Comparison of ENCODE assay signal across 8 mouse cellular contexts in genomic region chr13:43503395-43503850, GRCm38 (mm10). TPM values are rescaled to one million over a fixed set of nuclear protein-coding genes. Genes with fewer than 3 reads are reported as not detected.
DNase-seq lines count a peak whose midpoint lies in the region; ATAC-seq lines count a peak whose summit lies in the region.

No protein-coding gene starts in this region.

- H3K36me3 ChIP-seq in embryonic facial prominence, embryonic 13.5 days: no peaks in the 10 kb centered on the region
- H3K36me3 ChIP-seq in hindbrain, embryonic 13.5 days: no peaks in the 10 kb centered on the region
- H3K36me3 ChIP-seq in limb, embryonic 15.5 days: no peaks in the 10 kb centered on the region
- no peaks in the 10 kb centered on the region for H3K36me3 ChIP-seq in midbrain, embryonic 14.5 days (ENCODE audit: control insufficient read depth, insufficient read depth, low read length)

- H3K9ac ChIP-seq in embryonic facial prominence, embryonic 13.5 days: peak overlapping the region; percentile 63
- peak overlapping the region; percentile 62 for H3K9ac ChIP-seq in hindbrain, embryonic 13.5 days
- peak overlapping the region; percentile 23; the same call in 1 of the 2 replicates for H3K9ac ChIP-seq in limb, embryonic 15.5 days
- peak overlapping the region; percentile 47 for H3K9ac ChIP-seq in midbrain, embryonic 14.5 days (replicated peaks; ENCODE audit: low read length)

- peaks cover 17% of the 10 kb centered on the region for H3K4me1 ChIP-seq in embryonic facial prominence, embryonic 13.5 days
- peaks cover 16% of the 10 kb centered on the region for H3K4me1 ChIP-seq in hindbrain, embryonic 13.5 days (replicated peaks)
- peaks cover 11% of the 10 kb centered on the region for H3K4me1 ChIP-seq in limb, embryonic 15.5 days
- peaks cover 14% of the 10 kb centered on the region for H3K4me1 ChIP-seq in midbrain, embryonic 14.5 days (ENCODE audit: control insufficient read depth, insufficient read depth, low read length)

- ATAC-seq in embryonic facial prominence, embryonic 13.5 days (ENCODE audit: insufficient number of reproducible peaks, insufficient read depth, low FRiP score, low TSS enrichment, low read depth): 0 out of 2 replicates have a peak, but pooled peaks have one; percentile 37
- peak; percentile 81 for ATAC-seq in hindbrain, embryonic 13.5 days (ENCODE audit: low FRiP score)
- no peak for ATAC-seq in limb, embryonic 15.5 days (ENCODE audit: insufficient number of reproducible peaks, low FRiP score, low TSS enrichment, low read depth)
- ATAC-seq in midbrain, embryonic 14.5 days (ENCODE audit: low FRiP score, low TSS enrichment): peak; percentile 43; the same call in 1 of the 2 replicates

- H3K4me3 ChIP-seq in embryonic facial prominence, embryonic 13.5 days: peak overlapping the region; percentile 33
- peak overlapping the region; percentile 24 for H3K4me3 ChIP-seq in hindbrain, embryonic 13.5 days
- H3K4me3 ChIP-seq in limb, embryonic 15.5 days: peak overlapping the region; percentile 31
- peak overlapping the region; percentile 21 for H3K4me3 ChIP-seq in midbrain, embryonic 14.5 days (replicated peaks; ENCODE audit: low read depth, low read length)

- peak overlapping the region; percentile 66 for H3K4me2 ChIP-seq in embryonic facial prominence, embryonic 13.5 days
- peak overlapping the region; percentile 55 for H3K4me2 ChIP-seq in hindbrain, embryonic 13.5 days
- peak overlapping the region; percentile 52 for H3K4me2 ChIP-seq in limb, embryonic 15.5 days
- H3K4me2 ChIP-seq in midbrain, embryonic 14.5 days (ENCODE audit: low read length): peak overlapping the region; percentile 54

- no peaks in the 10 kb centered on the region for H3K9me3 ChIP-seq in embryonic facial prominence, embryonic 13.5 days
- H3K9me3 ChIP-seq in hindbrain, embryonic 13.5 days: no peaks in the 10 kb centered on the region
- no peaks in the 10 kb centered on the region for H3K9me3 ChIP-seq in limb, embryonic 15.5 days
- no peaks in the 10 kb centered on the region for H3K9me3 ChIP-seq in midbrain, embryonic 14.5 days (ENCODE audit: control insufficient read depth, low read length)

- peak; percentile 43 for DNase-seq in ovary, postnatal 36 days (ENCODE audit: low spot score)
- DNase-seq in ovary, adult 18-20 months (ENCODE audit: low spot score): no peak
- DNase-seq in midbrain, embryonic 14.5 days: peak; percentile 80
- DNase-seq in thymus, postnatal 10 days (ENCODE audit: low spot score in 2 of 2): peak; percentile 34 to 35
- no peak for DNase-seq in right cerebral cortex, adult 18-20 months

- peak overlapping the region; percentile 62; the same call in 1 of the 2 replicates for H3K27ac ChIP-seq in embryonic facial prominence, embryonic 13.5 days
- peak overlapping the region; percentile 87 for H3K27ac ChIP-seq in hindbrain, embryonic 13.5 days
- H3K27ac ChIP-seq in limb, embryonic 15.5 days: no peak overlapping the region; the same call in 1 of the 2 replicates
- peak overlapping the region; percentile 81 for H3K27ac ChIP-seq in midbrain, embryonic 14.5 days (replicated peaks; ENCODE audit: low read depth, low read length)

- WGBS in embryonic facial prominence, embryonic 13.5 days: 1% methylated on average over 19 of the region's 19 CpGs
- WGBS in hindbrain, embryonic 13.5 days: 1% methylated on average over 19 of the region's 19 CpGs
- 4% methylated on average over 19 of the region's 19 CpGs for WGBS in limb, embryonic 15.5 days
- under 1% methylated on average over 19 of the region's 19 CpGs for WGBS in midbrain, embryonic 14.5 days

- H3K27me3 ChIP-seq in embryonic facial prominence, embryonic 13.5 days: no peaks in the 10 kb centered on the region
- H3K27me3 ChIP-seq in hindbrain, embryonic 13.5 days: no peaks in the 10 kb centered on the region
- H3K27me3 ChIP-seq in limb, embryonic 15.5 days: no peaks in the 10 kb centered on the region
- H3K27me3 ChIP-seq in midbrain, embryonic 14.5 days (ENCODE audit: control insufficient read depth, insufficient read depth, low read length): no peaks in the 10 kb centered on the region

RNA-seq across cellular contexts. Expression of gene Ranbp9, which starts 22.3 kb away (rescaled TPM):
- 11.0 and 11.1 TPM in 2 replicates for polyA plus RNA-seq in embryonic facial prominence, embryonic 13.5 days (2015; fragmentation: Nextera tagmentation; extraction: Ambion mirVana)
- 10.4 and 12.9 TPM in 2 replicates for polyA plus RNA-seq in hindbrain, embryonic 13.5 days (2015; fragmentation: Nextera tagmentation; extraction: Ambion mirVana)
- polyA plus RNA-seq in limb, embryonic 15.5 days (2015; fragmentation: Nextera tagmentation; extraction: Ambion mirVana): 8.1 and 8.8 TPM in 2 replicates
- 19.6 and 22.7 TPM in 2 replicates for polyA plus RNA-seq in midbrain, embryonic 14.5 days (2014; fragmentation: Nextera tagmentation; extraction: Ambion mirVana)

RNA-seq across cellular contexts. Expression of gene Mcur1, which starts 56.6 kb away (rescaled TPM):
- 13.8 and 16.0 TPM in 2 replicates for polyA plus RNA-seq in embryonic facial prominence, embryonic 13.5 days (2015; fragmentation: Nextera tagmentation; extraction: Ambion mirVana)
- 7.9 and 8.4 TPM in 2 replicates for polyA plus RNA-seq in hindbrain, embryonic 13.5 days (2015; fragmentation: Nextera tagmentation; extraction: Ambion mirVana)
- 12.7 and 15.4 TPM in 2 replicates for polyA plus RNA-seq in limb, embryonic 15.5 days (2015; fragmentation: Nextera tagmentation; extraction: Ambion mirVana)
- polyA plus RNA-seq in midbrain, embryonic 14.5 days (2014; fragmentation: Nextera tagmentation; extraction: Ambion mirVana): 6.6 and 10.8 TPM in 2 replicates

Comparison
In these comparisons a context has a peak if more than half of its experiments do, and no peak if none do; other contexts are left out.
1. DNase-seq: peak in ovary, postnatal 36 days (single experiment), midbrain, embryonic 14.5 days (single experiment) and thymus, postnatal 10 days (2 of 2); none in ovary, adult 18-20 months (single experiment) and right cerebral cortex, adult 18-20 months (single experiment).
2. Peak in every context shown above with its lines, with median percentiles within 50 percentile points of each other: H3K4me2 ChIP-seq, H3K4me3 ChIP-seq and H3K9ac ChIP-seq.